Mouse (Mus musculus) erythroblast, embryonic 14.5 days (primary cell): Measurements from ENCODE around the gene Il12rb1.

ENCODE experiments used
- GATA1 ChIP-seq: IDR thresholded peaks from 2 replicates; pipeline ENCODE4 v1.6.1; 2012; ENCODE audit warnings: low read length, inconsistent platforms, mixed read lengths
- TAL1 ChIP-seq: IDR thresholded peaks from 3 replicates; pipeline ENCODE4 v1.6.1; 2012; ENCODE audit warnings: low read length, inconsistent platforms, mixed read lengths

DNA sequence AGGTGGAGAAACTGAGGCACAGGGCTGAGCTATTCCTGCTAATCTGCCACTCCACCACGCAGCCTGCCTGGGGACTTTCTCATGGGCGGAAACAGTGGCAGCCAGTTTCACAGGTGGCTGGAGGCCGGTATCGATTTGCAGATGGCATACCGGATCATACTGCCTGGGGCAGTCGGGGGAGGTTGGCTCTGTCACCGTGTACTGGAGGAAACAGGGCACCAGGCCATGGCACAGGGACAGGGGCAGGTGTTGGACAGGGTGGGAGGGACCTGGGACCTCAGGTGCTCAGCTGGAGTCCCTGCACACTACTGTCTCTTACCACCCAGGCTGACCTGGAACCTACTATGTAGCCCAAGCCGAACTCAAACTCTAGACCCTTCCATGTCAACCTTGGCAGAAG, 17.6 kb downstream of the Il12rb1 start:
- no peak for TF ChIP-seq GATA1
- TF ChIP-seq TAL1, result no peak
